Mouse (Mus musculus) lung, postnatal 0 days (tissue): ENCODE measurements at regions not wholly inside any gene's neighbourhood (a gene's known extent, or its start where the extent isn't known, plus 50 kb on each side); places are given as distances from the start of the nearest gene placed in this dataset.

Experiments used
- ATAC-seq: fragments of 200-750 bp; cut with Nextera tagmentation; 2 replicates; pipeline ENCODE4 v1.8.0; 2017; ENCODE audit warnings: moderate library complexity
- DNase-seq: peaks from one replicate; pipeline ENCODE4 v3.0.0-alpha.2; 2016; ENCODE audit warnings: low spot score
- H3K27ac ChIP-seq: fragments of 300-500 bp; sonication (generic); 2 replicates; pipeline ENCODE4 v1.5.1; 2014; ENCODE audit warnings: antibody characterized with exemption, mild to moderate bottlenecking, low read length, mixed read lengths
- H3K27me3 ChIP-seq: fragments of 300-500 bp; sonication (generic); replicated peaks from 2 replicates; pipeline ENCODE4 v1.6.1; 2014; ENCODE audit warnings: low read length, mixed read lengths; ENCODE audit not compliant: insufficient read depth
- H3K36me3 ChIP-seq: fragments of 300-500 bp; sonication (generic); 2 replicates; pipeline ENCODE4 v1.6.1; 2014; ENCODE audit warnings: low read length, mixed read lengths; ENCODE audit not compliant: insufficient read depth
- H3K4me1 ChIP-seq: fragments of 300-500 bp; sonication (generic); 2 replicates; pipeline ENCODE4 v1.6.1; 2014; ENCODE audit warnings: antibody characterized with exemption, low read depth, low read length, mixed read lengths; ENCODE audit not compliant: insufficient read depth
- H3K4me2 ChIP-seq: fragments of 300-500 bp; sonication (generic); replicated peaks from 2 replicates; pipeline ENCODE4 v1.6.1; 2014; ENCODE audit warnings: low read depth, mild to moderate bottlenecking, low read length, moderate library complexity, mixed read lengths
- H3K4me3 ChIP-seq: fragments of 300-500 bp; sonication (generic); 2 replicates; pipeline ENCODE4 v1.5.1; 2014; ENCODE audit warnings: low read depth, low read length
- H3K9ac ChIP-seq: fragments of 300-500 bp; sonication (generic); replicated peaks from 2 replicates; pipeline ENCODE4 v1.6.1; 2014; ENCODE audit warnings: low read depth, mild to moderate bottlenecking
- H3K9me3 ChIP-seq: fragments of 300-500 bp; sonication (generic); 2 replicates; pipeline ENCODE4 v1.6.1; 2016; ENCODE audit warnings: low read length, mixed read lengths
- CTCF ChIP-seq: IDR thresholded peaks from 2 replicates; pipeline ENCODE4 v1.5.1; 2016; ENCODE audit warnings: antibody characterized with exemption, mild to moderate bottlenecking
- EP300 ChIP-seq: IDR thresholded peaks from 2 replicates; pipeline ENCODE4 v1.6.1; 2016; ENCODE audit warnings: antibody characterized with exemption, mild to moderate bottlenecking, control low read depth
- WGBS: fragments of 180-500 bp; shearing (Covaris S2); extraction: QIAGEN DNeasy Blood & Tissue Kit; methylation state at CpG from one replicate; pipeline ENCODE4 v1.1.7; 2014; 5-methylcytosine and 5-hydroxymethylcytosine counted together

- no peaks in the 10 kb centered on the region for H3K36me3 ChIP-seq
- 20% methylated on average over 11 of the region's 11 CpGs for WGBS
- H3K27me3 ChIP-seq = no peaks in the 10 kb centered on the region
- peak; percentile 76 for ATAC-seq
- H3K9ac ChIP-seq = 0 out of 2 replicates have a peak overlapping the region, but pooled peaks have one; percentile 3
- peak overlapping the region; percentile 78 for H3K27ac ChIP-seq
- peak; percentile 90 for DNase-seq
- peaks cover 31% of the 10 kb centered on the region for H3K4me1 ChIP-seq
- TF ChIP-seq EP300 = no peak; the same call in 1 of the 2 replicates
- TF ChIP-seq CTCF = no peak
- no peak overlapping the region for H3K4me2 ChIP-seq
- no peak overlapping the region for H3K4me3 ChIP-seq
- no peaks in the 10 kb centered on the region for H3K9me3 ChIP-seq
These were observed 56.2 kb upstream of the Gm6993 start for GRCm38 (mm10) chr12:31184217-31184975.

DNA sequence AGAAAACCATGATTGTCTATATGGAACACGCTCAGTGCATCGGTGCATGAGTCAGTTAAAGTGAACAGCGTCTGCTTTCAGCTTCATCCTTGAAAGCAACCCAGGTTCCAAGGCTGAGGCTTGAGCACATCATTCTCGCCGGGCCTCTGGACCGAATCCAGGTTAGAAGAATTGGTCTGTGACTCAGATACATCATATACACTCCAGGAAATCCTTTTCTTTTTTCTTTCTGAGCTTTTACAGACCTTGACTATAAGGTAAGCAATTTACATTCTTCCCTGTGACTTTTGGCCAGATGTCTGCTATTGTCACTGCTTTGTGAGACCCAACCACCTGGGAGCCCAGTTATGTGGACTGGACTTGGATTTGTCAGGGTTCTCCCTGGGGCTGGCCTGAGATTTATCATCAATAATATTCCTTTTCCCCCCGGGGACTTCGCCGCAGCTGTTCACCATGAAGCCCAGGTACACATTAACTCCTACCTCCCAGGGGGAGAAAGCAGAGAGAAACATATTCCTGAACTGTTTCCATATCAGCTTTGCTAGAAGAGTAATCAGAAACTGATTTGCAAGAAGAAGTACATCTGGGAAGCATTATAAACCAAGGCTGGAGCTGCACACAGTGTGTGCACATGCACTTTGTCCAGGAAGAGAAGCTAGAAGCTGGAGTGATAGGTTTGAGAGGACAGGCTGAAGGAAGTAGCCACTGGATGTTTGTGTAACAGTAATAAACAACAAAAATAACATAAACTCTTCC is 55.2 kb upstream of the Gm6993 start:
- H3K4me2 ChIP-seq = no peak overlapping the region
- TF ChIP-seq EP300 (no peak), CTCF (no peak)
- no peaks in the 10 kb centered on the region for H3K9me3 ChIP-seq
- peak overlapping the region; percentile 3; the same call in 1 of the 2 replicates for H3K9ac ChIP-seq
- no peaks in the 10 kb centered on the region for H3K27me3 ChIP-seq
- H3K4me1 ChIP-seq = peaks cover 31% of the 10 kb centered on the region
- 31% methylated on average over 9 of the region's 9 CpGs for WGBS
- H3K27ac ChIP-seq = peak overlapping the region; percentile 78
- ATAC-seq (no peak), DNase-seq (no peak)
- no peaks in the 10 kb centered on the region for H3K36me3 ChIP-seq
- H3K4me3 ChIP-seq = no peak overlapping the region

DNA sequence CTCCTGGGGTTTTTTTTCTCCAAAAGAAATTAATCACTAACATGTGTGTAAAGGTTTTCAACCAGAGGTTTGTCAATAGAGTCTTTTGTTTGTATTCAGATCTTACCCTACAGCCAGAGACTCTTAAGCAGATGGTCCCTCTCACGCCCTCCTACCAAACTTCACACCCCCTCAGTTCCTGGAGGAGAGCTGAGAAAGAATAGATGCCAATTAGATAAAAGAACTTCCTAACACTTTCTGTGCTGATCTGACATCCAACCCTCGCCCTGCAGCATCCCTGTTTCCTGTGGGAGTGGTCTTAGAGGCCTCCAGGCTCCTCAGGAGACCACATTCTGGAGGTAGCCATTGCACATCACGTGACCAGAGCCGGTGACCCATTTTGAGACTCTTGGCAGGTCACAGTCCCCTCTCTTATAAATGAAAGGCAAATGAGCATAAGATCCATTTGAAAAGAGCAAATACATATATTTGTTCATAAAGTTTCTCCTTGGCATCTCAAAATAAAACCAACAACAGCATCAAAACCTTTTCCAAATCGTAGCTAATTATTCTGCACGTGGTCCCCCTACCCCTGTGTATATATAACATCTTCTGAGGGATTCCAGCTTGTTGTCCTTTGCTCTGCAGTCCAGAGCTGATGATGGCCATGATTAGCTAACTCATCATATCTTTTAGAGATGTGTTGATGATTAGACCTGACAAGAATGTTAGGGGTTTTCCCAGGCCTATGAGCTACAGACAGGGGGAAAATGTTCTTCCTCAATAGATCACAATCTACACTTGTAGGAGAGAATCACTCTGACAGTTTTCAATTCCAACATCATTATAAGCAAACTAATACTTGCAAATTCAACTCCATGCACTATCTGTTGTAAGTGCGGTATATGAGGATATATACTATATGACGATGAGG is 54.4 kb upstream of the Gm6993 start:
- ATAC-seq = no peak
- Histone ChIP-seq H3K4me3 (no peak overlapping the region), H3K36me3 (no peaks in the 10 kb centered on the region), H3K4me1 (peaks cover 31% of the 10 kb centered on the region), H3K9ac (no peak overlapping the region), H3K4me2 (no peak overlapping the region), H3K27ac (0 out of 2 replicates have a peak overlapping the region, but pooled peaks have one; percentile 16), H3K9me3 (no peaks in the 10 kb centered on the region), H3K27me3 (no peaks in the 10 kb centered on the region)
- 53% methylated on average over 8 of the region's 8 CpGs for WGBS
- TF ChIP-seq CTCF = no peak
- TF ChIP-seq EP300 = no peak
- DNase-seq = no peak

- 75% methylated on average over 2 of the region's 2 CpGs for WGBS
- Histone ChIP-seq H3K27ac (no peak overlapping the region), H3K27me3 (no peaks in the 10 kb centered on the region), H3K9ac (no peak overlapping the region), H3K4me2 (no peak overlapping the region), H3K4me1 (peaks cover 31% of the 10 kb centered on the region), H3K4me3 (no peak overlapping the region), H3K36me3 (no peaks in the 10 kb centered on the region), H3K9me3 (no peaks in the 10 kb centered on the region)
- no peak for DNase-seq
- TF ChIP-seq CTCF = no peak
- TF ChIP-seq EP300 = no peak
- no peak for ATAC-seq
These were observed 52.5 kb upstream of the Gm6993 start for GRCm38 (mm10) chr12:31188011-31188576.

- no peaks in the 10 kb centered on the region for H3K9me3 ChIP-seq
- H3K4me1 ChIP-seq = peaks cover 13% of the 10 kb centered on the region; the same call in 1 of the 2 replicates
- DNase-seq (no peak), ATAC-seq (no peak)
- H3K27me3 ChIP-seq = no peaks in the 10 kb centered on the region
- TF ChIP-seq CTCF = no peak
- TF ChIP-seq EP300 = no peak
- WGBS = 86% methylated on average over 4 of the region's 4 CpGs
- no peak overlapping the region for H3K27ac ChIP-seq
- no peak overlapping the region for H3K9ac ChIP-seq
- no peaks in the 10 kb centered on the region for H3K36me3 ChIP-seq
- no peak overlapping the region for H3K4me3 ChIP-seq
- no peak overlapping the region for H3K4me2 ChIP-seq
These were observed 50.3 kb upstream of the Gm6993 start for GRCm38 (mm10) chr12:31190265-31190664.
